Mouse (Mus musculus): Measurements from ENCODE around the gene Zbed4. TPM values are rescaled to one million over a fixed set of nuclear protein-coding genes. Genes with fewer than 3 reads are reported as not detected.
A peak's percentile ranks its signal among the peaks of the same experiment; 100 is the strongest.
"Not testable (repeated sequence)": the region's sequence is repeated elsewhere in the genome, so short reads cannot be mapped to it uniquely, and the experiment has no call there.

The Zbed4 gene
- 42.1 and 44.3 TPM in 2 replicates for polyA plus RNA-seq (2016; fragmentation: Nextera tagmentation; extraction: Ambion mirVana)

DNA sequence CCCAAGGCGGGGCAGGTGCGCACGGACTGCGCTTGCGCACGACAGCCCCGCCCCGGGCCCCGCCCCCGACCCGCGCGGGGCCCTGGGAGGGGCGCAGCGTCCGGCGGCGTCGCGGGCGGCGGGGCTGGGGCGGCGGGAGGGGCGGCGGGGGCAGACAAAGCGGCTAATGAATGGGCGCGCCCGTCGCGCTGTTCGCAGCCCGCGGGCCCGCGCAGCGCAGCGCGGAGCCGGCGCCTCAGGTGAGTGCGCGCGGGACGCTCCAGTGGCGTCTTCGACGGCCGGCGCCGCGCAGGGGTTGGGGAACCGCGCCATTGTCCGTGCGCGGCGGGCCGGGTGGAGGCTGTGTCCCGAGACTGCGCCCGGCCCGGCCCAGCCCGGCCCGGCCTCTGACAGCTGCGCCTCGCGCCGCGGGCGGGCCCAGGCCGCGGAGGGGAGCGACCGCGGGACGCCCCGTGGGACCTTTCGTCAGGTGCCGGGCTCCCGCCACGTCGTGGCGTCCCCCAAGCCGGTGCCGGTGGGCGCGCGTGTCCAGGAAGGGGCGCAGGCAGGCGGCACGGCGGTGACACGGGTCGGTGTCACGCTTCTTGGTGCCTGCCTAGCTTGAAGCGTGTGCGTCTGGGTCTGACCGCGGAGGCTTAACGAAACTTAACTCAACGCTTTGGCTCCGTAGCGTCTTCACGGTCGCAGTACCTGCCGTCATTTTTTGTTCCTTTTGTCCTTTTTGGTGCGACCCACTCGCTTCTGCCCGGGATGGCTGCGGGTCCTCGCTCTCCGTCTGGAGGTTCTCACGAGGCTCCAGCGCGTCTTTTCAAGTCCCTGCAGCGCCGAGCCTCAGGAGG lies at the start of gene Zbed4:
TSS of gene Zbed4 (plus strand) at position 97 of the 839 bp plus-strand sequence.
- under 1% methylated on average over 93 of the region's 119 CpGs for WGBS
- Histone ChIP-seq H3K27me3 (no peaks in the 10 kb centered on the region), H3K4me1 (peaks cover 21% of the 10 kb centered on the region), H3K36me3 (peaks cover 4% of the 10 kb centered on the region), H3K4me3 (peak within 1 kb of the TSS; percentile 93), H3K9ac (replicated peaks) (peak within 1 kb of the TSS; percentile 91), H3K27ac (replicated peaks) (peak within 1 kb of the TSS; percentile 93), H3K9me3 (no peaks in the 10 kb centered on the region), H3K4me2 (replicated peaks) (peak within 1 kb of the TSS; percentile 79)
- ATAC-seq (ENCODE audit: low FRiP score, low read depth): peak; percentile 80

DNA sequence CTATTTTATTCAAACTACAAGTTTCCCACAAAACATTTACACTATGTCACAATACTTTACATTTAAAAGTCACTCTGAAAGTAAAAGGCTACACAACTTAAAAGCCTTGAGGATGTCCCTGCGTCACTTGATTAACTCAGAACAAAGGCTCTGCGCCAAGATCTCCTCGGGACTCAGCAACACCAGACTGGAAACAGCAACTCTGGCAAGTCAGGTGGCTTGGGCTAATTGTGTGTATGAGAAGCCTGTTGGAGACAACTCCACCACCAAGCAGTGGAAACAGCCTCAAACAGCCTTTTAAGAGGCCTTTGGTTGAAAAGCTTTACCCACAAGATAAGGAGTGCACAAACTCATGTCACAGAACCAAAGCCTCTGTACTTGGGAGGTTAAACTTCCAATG lies 49.0 kb upstream of the Zbed4 start:
- peaks cover 96% of the 10 kb centered on the region for H3K36me3 ChIP-seq
- H3K9ac ChIP-seq (replicated peaks): no peak overlapping the region
- H3K27me3 ChIP-seq: no peaks in the 10 kb centered on the region
- no peak overlapping the region for H3K4me2 ChIP-seq (replicated peaks)
- no peak overlapping the region for H3K27ac ChIP-seq (replicated peaks)
- no peak overlapping the region for H3K4me3 ChIP-seq
- ATAC-seq (ENCODE audit: low FRiP score, low read depth): no peak
- no peaks in the 10 kb centered on the region for H3K9me3 ChIP-seq
- no peaks in the 10 kb centered on the region for H3K4me1 ChIP-seq
- WGBS: 64% methylated on average over 3 of the region's 3 CpGs

DNA sequence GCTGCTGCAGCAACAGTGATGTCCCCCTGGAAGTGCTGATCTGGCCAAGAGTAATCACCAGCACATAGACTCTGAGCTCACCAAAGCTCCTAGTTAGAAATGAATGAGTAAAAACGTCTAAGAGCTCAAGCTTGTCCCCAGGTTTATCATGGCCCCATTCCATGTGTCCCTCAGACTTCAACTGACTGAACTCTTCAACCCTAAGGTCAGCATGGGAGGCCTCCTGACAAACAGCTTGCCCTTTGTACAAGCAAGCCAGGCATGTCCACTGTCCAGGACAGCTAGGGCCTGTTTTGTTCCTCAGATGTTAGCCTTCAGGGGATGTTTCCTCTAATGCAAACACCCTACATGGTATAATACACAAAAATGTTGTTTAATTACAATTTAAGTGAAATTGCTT lies 47.2 kb upstream of the Zbed4 start:
- no peak overlapping the region for H3K4me2 ChIP-seq (replicated peaks)
- H3K36me3 ChIP-seq: peaks cover 97% of the 10 kb centered on the region
- ATAC-seq (ENCODE audit: low FRiP score, low read depth): no peak
- H3K9me3 ChIP-seq: no peaks in the 10 kb centered on the region
- H3K4me3 ChIP-seq: no peak overlapping the region
- H3K27me3 ChIP-seq: no peaks in the 10 kb centered on the region
- no peak overlapping the region for H3K9ac ChIP-seq (replicated peaks)
- H3K4me1 ChIP-seq: no peaks in the 10 kb centered on the region
- 72% methylated on average over 1 of the region's 1 CpGs for WGBS
- H3K27ac ChIP-seq (replicated peaks): no peak overlapping the region

DNA sequence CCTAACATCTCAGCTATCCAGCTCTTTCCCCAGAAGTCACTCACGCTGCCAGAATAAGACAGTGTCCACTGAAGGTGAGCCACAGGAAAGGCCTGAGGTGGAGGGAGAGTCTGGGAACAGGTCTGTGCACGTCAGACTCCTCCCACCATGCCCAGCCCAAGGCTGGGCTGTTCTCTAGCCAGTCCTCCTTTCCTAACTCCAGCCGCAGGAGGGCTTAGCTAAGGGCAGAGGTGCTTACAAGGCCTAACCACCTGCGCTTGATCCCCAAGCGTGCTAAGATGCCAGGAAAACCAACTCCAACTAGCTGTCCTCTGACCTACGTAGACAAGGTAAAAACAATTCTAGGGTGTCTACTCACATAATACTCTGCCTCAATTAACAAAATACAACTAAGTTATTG lies 45.1 kb upstream of the Zbed4 start:
- no peak overlapping the region for H3K27ac ChIP-seq (replicated peaks)
- no peak overlapping the region for H3K9ac ChIP-seq (replicated peaks)
- no peaks in the 10 kb centered on the region for H3K9me3 ChIP-seq
- H3K4me1 ChIP-seq: no peaks in the 10 kb centered on the region
- peaks cover 98% of the 10 kb centered on the region for H3K36me3 ChIP-seq
- 93% methylated on average over 6 of the region's 6 CpGs for WGBS
- no peak for ATAC-seq (ENCODE audit: low FRiP score, low read depth)
- H3K4me2 ChIP-seq (replicated peaks): no peak overlapping the region
- no peaks in the 10 kb centered on the region for H3K27me3 ChIP-seq
- no peak overlapping the region for H3K4me3 ChIP-seq

DNA sequence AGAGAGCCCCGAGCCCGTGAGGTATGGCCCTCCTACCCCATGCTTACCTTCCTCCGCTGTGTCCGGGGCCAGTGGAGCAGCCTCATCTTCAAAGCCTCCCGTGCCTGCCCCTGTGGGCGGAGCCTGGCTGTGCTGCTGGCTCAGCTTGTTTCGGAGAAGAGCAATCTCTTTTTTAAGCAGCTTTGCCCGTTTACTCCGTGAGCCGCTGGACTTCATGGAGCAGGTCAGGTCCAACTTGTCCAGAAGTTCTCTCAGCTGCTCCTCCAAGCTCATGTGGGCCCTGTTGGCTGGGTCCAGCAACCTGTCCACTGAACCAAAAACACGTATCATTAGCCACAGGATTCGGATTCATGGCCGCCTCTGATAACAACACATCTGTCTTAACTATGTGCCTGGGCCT lies 44.5 kb upstream of the Zbed4 start:
- not testable (repeated sequence) for H3K4me1 ChIP-seq; H3K4me2 ChIP-seq (replicated peaks); H3K9me3 ChIP-seq; H3K27me3 ChIP-seq; ATAC-seq (ENCODE audit: low FRiP score, low read depth); H3K27ac ChIP-seq (replicated peaks); H3K9ac ChIP-seq (replicated peaks); H3K4me3 ChIP-seq
- whole genome bisulfite sequencing: 74% methylated on average over 13 of the region's 13 CpGs
- H3K36me3 ChIP-seq: peaks cover 98% of the 10 kb centered on the region

DNA sequence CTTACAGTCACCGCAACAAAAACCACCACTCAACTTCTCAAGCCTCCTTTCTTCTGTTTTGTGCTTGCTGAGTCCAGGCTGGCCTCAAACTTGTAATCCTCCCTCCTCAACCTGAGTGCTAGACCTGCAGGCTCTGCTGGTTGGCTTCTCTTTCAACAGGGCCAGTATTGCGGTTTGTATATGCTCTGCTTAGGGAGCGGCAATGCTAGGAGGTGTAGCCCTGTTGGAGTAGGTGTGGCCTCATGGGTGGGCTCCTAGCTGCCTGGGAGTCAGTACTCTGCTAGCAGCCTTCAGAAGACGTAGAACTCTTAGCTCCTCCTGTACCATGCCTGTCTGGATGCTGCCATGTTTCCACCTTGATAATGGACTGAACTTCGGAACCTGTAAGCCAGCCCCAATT lies 43.3 kb upstream of the Zbed4 start:
- Histone ChIP-seq H3K4me1 (no peaks in the 10 kb centered on the region), H3K4me2 (replicated peaks) (no peak overlapping the region), H3K27me3 (no peaks in the 10 kb centered on the region), H3K9ac (replicated peaks) (no peak overlapping the region), H3K36me3 (peaks cover 98% of the 10 kb centered on the region), H3K27ac (replicated peaks) (no peak overlapping the region), H3K4me3 (no peak overlapping the region), H3K9me3 (no peaks in the 10 kb centered on the region)
- no peak for ATAC-seq (ENCODE audit: low FRiP score, low read depth)
- 95% methylated on average over 5 of the region's 5 CpGs for WGBS

DNA sequence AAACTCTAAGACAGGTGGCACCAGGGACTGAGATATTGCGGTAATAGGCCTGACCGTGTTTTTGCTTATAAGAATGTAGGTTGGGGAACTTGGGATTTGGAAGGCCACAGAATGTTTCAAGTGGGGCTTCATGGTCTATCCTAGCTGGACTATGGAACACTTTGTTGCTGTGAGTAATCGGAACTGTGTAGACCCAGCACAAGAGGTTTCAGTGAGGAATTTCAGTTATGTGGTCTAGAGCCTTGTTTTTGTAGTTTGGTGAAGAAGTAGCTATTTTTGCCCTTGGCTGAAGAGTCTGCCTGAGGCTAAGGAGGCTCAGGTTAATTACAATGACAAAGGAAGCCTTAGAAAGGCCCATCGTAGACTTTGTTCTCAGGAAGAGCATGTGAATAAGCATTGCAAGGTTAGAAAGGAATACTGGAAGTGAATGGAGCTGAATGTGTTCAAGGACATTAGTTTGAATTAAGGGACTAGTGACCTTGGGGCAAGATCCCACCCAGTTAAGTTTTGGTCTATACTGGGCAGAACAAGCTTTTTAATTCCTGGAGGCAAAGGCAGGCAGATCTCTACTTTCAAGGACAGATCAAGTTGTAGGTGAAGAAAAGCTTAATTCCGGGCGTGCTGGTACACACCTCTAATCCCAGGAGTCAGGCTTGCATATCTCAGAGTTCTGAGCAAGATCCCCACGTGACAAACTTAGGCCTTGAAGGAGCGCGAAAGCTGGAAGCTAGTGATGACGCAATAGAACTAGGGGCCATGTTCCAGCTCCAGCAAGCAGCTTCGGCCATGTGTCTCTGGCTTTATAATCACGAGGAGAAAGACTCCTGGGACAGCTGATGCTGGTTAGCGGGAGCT lies 42.6 kb upstream of the Zbed4 start:
- Histone ChIP-seq H3K4me2 (replicated peaks) (no peak overlapping the region), H3K27me3 (no peaks in the 10 kb centered on the region), H3K9ac (replicated peaks) (no peak overlapping the region), H3K9me3 (no peaks in the 10 kb centered on the region), H3K4me1 (no peaks in the 10 kb centered on the region), H3K4me3 (no peak overlapping the region), H3K27ac (replicated peaks) (no peak overlapping the region), H3K36me3 (peaks cover 98% of the 10 kb centered on the region)
- 83% methylated on average over 13 of the region's 13 CpGs for WGBS
- ATAC-seq (ENCODE audit: low FRiP score, low read depth): no peak

DNA sequence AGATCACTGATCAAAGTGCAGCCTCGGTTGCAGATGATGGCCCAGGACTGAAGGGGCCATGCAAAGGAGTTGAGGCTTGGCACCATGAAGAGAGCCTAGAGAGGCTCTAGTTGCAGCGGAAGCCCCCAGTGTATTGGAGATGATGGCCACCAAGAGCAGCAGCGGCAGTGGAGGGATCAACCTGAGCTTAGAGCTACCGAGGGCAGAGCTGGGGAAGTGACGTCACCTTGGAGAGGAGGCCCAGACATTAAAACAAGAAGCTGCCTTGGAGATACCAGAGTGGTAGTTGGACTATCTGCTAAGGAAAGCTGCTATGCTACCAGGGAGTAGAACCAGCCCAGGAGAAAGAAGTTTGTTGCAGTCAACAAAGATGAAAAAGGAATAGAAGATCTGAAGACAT lies 41.6 kb upstream of the Zbed4 start:
- Histone ChIP-seq H3K9me3 (no peaks in the 10 kb centered on the region), H3K4me2 (replicated peaks) (no peak overlapping the region), H3K36me3 (peaks cover 100% of the 10 kb centered on the region), H3K4me3 (no peak overlapping the region), H3K27ac (replicated peaks) (no peak overlapping the region), H3K27me3 (no peaks in the 10 kb centered on the region), H3K9ac (replicated peaks) (no peak overlapping the region), H3K4me1 (no peaks in the 10 kb centered on the region)
- WGBS: 93% methylated on average over 5 of the region's 5 CpGs
- ATAC-seq (ENCODE audit: low FRiP score, low read depth): no peak

DNA sequence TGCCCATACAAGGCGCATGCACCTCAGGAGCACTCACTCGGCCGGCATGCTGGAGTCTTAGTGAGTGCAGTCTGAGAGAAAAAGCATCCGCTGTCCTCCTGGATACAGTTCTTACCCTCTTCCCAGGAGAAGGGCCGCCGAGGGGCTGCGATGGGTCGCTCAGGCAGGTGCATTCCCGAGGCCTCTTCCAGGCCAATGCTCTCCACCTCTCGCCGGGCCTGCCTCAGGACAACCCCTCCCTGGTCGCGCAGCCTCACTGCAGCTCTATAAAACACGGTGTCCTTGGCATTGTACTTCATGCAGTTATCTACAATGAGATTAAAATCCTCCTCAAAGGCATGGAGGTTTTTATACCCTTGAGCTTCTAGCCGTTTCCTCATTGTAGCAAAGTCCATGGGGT lies 39.0 kb upstream of the Zbed4 start:
- Histone ChIP-seq H3K9ac (replicated peaks) (no peak overlapping the region), H3K36me3 (peaks cover 99% of the 10 kb centered on the region), H3K4me1 (no peaks in the 10 kb centered on the region), H3K9me3 (no peaks in the 10 kb centered on the region), H3K4me3 (no peak overlapping the region), H3K27me3 (no peaks in the 10 kb centered on the region), H3K4me2 (replicated peaks) (no peak overlapping the region), H3K27ac (replicated peaks) (no peak overlapping the region)
- 94% methylated on average over 15 of the region's 15 CpGs for WGBS
- ATAC-seq (ENCODE audit: low FRiP score, low read depth): no peak

DNA sequence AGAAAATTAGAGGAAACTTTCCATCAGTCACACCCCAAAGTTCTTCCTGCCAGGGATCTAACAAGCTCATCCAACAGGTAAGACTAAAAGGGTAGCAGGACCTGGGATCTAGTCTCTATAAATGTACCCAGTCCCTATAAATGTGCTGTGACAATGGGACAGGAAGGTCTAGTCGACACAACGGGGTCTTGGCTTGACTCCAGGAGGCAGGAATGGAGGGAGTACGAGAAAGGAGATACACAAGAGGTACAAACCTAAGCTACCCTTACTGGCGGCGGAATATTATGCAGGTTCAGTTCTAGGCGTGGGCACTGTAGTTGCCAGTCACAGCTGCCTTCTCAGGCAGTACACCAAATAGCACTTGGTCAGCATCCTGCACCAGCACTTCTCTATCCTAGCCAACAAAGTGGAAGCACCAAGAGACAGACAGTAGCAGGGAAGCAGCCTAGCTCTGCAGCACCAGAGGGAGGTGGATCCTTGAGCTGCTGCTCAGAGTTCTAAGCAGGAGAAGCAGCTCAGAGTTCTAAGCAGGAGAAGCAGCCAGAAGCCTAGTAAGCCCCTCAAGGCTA lies 37.4 kb upstream of the Zbed4 start:
- Histone ChIP-seq H3K4me2 (replicated peaks) (no peak overlapping the region), H3K27ac (replicated peaks) (no peak overlapping the region), H3K36me3 (peaks cover 95% of the 10 kb centered on the region), H3K9ac (replicated peaks) (no peak overlapping the region), H3K4me1 (0 out of 2 replicates have a peak, but pooled peaks cover 3% of the 10 kb centered on the region), H3K27me3 (no peaks in the 10 kb centered on the region), H3K9me3 (no peaks in the 10 kb centered on the region), H3K4me3 (no peak overlapping the region)
- no peak for ATAC-seq (ENCODE audit: low FRiP score, low read depth)
- WGBS: 89% methylated on average over 6 of the region's 6 CpGs

DNA sequence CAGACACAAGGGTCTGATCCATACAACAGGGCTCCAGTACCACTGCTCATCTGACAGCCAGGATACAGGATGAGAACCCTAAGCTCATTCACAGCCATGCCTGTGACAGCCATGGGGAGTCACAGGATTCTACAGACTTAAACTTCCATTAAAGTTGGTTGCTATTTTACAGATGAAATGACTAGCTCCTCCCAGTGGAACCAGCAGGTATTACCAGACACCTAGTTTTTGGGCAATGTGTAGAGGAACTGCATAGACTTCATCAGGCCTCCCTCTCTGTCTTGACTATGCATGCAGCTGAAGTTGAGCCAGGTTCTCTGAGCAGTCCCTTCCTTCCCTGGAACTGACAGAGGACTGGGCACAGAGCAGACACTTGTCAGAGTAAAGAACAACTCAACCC lies 35.1 kb upstream of the Zbed4 start:
- Histone ChIP-seq H3K36me3 (peaks cover 88% of the 10 kb centered on the region), H3K27me3 (no peaks in the 10 kb centered on the region), H3K4me2 (replicated peaks) (no peak overlapping the region), H3K27ac (replicated peaks) (no peak overlapping the region), H3K4me1 (0 out of 2 replicates have a peak, but pooled peaks cover 3% of the 10 kb centered on the region), H3K9me3 (no peaks in the 10 kb centered on the region), H3K9ac (replicated peaks) (no peak overlapping the region), H3K4me3 (no peak overlapping the region)
- ATAC-seq (ENCODE audit: low FRiP score, low read depth): no peak

DNA sequence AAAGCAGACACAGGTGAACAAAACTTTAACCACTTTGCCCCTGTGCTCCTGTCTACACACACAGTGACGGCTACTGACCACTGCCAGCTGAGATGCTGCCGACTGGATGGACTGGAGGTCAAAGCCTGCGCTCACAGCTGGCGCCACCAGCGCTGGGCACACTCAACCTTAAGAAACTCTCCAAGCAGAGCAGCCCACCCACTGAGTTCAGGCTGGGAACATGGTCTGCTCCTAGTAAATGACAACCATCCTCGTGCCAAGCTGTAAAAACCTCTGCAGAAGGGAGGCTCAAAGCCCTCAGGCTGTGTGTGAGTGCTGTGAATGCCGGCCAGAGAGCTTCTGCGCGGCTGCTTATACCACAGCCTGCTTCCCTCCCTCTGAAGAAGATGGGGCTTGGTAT lies 34.2 kb upstream of the Zbed4 start:
- H3K36me3 ChIP-seq: peaks cover 88% of the 10 kb centered on the region

More for the DNA sequence above, 34.2 kb upstream of the Zbed4 start:
- Histone ChIP-seq H3K4me3 (no peak overlapping the region), H3K9me3 (no peaks in the 10 kb centered on the region), H3K4me2 (replicated peaks) (no peak overlapping the region), H3K4me1 (0 out of 2 replicates have a peak, but pooled peaks cover 3% of the 10 kb centered on the region), H3K27me3 (no peaks in the 10 kb centered on the region), H3K9ac (replicated peaks) (no peak overlapping the region), H3K27ac (replicated peaks) (no peak overlapping the region)
- ATAC-seq (ENCODE audit: low FRiP score, low read depth): no peak
- WGBS: 68% methylated on average over 9 of the region's 9 CpGs

Data from midbrain, embryonic 12.5 days (tissue).